Mouse (Mus musculus) sigmoid colon, adult 10 weeks (tissue): Measurements from ENCODE around the gene Camsap1. TPM values are rescaled to one million over a fixed set of nuclear protein-coding genes. Genes with fewer than 3 reads are reported as not detected.

Source experiments
- polyA plus RNA-seq: library from polyadenylated mRNA; stranded (reverse); fragments of 350-450 nt; fragmentation: Illumina TruSeq; extraction: RNeasy Lipid Tissue Mini Kit (QIAGEN cat#74804); gene quantifications from one replicate; pipeline ENCODE4 v1.2.3, GENCODE M21; 2014; ENCODE audit warnings: low read depth, low replicate concordance

Camsap1 gene
- polyA plus RNA-seq: 7.6 TPM

GRCm38 (mm10) chr2:25983159-25983907, at the start of gene Camsap1:
TSS of gene Camsap1 (minus strand) at chr2:25983282.

GRCm38 (mm10) chr2:26021561-26022257, 38.6 kb upstream of the Camsap1 start, which contains the start of gene Ubac1:
TSS of gene Ubac1 (minus strand) at chr2:26021747.

Other genes with a start within 250 kb of the Camsap1 start
- gene Obp2b, start 246.3 kb downstream of the Camsap1 start, polyA plus RNA-seq: not detected
- not detected for gene Lcn3, start 217.7 kb downstream of the Camsap1 start, polyA plus RNA-seq
- gene Lcn11, start 206.3 kb downstream of the Camsap1 start, polyA plus RNA-seq: not detected
- not detected for gene Gm13539, start 201.0 kb downstream of the Camsap1 start, polyA plus RNA-seq
- not detected for gene Glt6d1, start 167.4 kb downstream of the Camsap1 start, polyA plus RNA-seq
- not detected for gene Lcn9, start 160.1 kb downstream of the Camsap1 start, polyA plus RNA-seq
- not detected for gene Sohlh1, start 136.0 kb downstream of the Camsap1 start, polyA plus RNA-seq
- gene Kcnt1, start 119.5 kb downstream of the Camsap1 start, polyA plus RNA-seq: 0.13 TPM
- gene Ubac1, start 38.5 kb upstream of the Camsap1 start, polyA plus RNA-seq: 35.6 TPM
- 12.7 TPM for gene Nacc2, start 139.9 kb upstream of the Camsap1 start, polyA plus RNA-seq
- gene Lhx3, start 225.0 kb upstream of the Camsap1 start, polyA plus RNA-seq: not detected